2 mouse cellular contexts compared by ENCODE assay signal in the genomic region with DNA sequence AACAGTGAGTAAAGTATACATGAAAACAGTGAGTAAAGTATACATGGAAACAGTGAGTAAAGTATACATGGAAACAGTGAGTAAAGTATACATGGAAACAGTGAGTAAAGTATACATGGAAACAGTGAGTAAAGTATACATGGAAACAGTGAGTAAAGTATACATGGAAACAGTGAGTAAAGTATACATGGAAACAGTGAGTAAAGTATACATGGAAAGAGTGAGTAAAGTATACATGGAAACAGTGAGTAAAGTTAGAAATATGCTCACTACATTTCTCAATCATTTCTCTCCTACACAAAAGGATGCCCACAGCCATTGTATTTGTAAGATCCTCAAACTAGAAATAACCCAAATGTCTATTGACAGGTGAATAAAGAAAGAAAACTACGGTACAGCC. TPM values are rescaled to one million over a fixed set of nuclear protein-coding genes. Genes with fewer than 3 reads are reported as not detected.
DNase-seq lines count a peak whose midpoint lies in the region; TF ChIP-seq lines count a peak whose summit lies in the region.
"Not testable (repeated sequence)": the region's sequence is repeated elsewhere in the genome, so short reads cannot be mapped to it uniquely, and the experiment has no call there.

No protein-coding gene starts in this region.

- dilution Hi-C loops in CH12.LX (cut with MboI; ENCODE audit: extremely low pct_ligation_motif_present, extremely low pct_unique_long_range_greater_than_20kb, low sequenced_read_pairs), result not testable (repeated sequence)

- H3K4me3 ChIP-seq in CH12.LX (replicated peaks in 1 of 3; ENCODE audit: low read depth in 2 of 3, low read length in 2 of 3, poor library complexity in 1 of 3), result not testable (repeated sequence)

- H3K79me2 ChIP-seq in CH12.LX (replicated peaks; ENCODE audit: control insufficient read depth, extremely low read depth, insufficient read depth, poor library complexity, severe bottlenecking), result not testable (repeated sequence)

- not testable (repeated sequence) for TF ChIP-seq RAD21 in CH12.LX (IDR thresholded peaks at IDR 0.05; ENCODE audit: low read depth, low read length)

- DNase-seq in 416B (ENCODE audit: low read depth), result peak; percentile 38
- DNase-seq in CH12.LX (ENCODE audit: extremely low read depth), result peak; percentile 23

- in situ Hi-C loops in CH12.LX (cut with MboI; ENCODE audit: low pct_ligation_motif_present, low pct_unique_long_range_greater_than_20kb, low sequenced_read_pairs), result not testable (repeated sequence)

- TF ChIP-seq POLR2A in CH12.LX (IDR thresholded peaks at IDR 0.05; ENCODE audit: low read depth, low read length), result not testable (repeated sequence)

- not testable (repeated sequence) for TF ChIP-seq CTCF in CH12.LX (conservative IDR thresholded peaks at IDR 0.05 in 1 of 2, IDR thresholded peaks at IDR 0.05 in 1 of 2; ENCODE audit: low read depth in 2 of 2, low read length in 2 of 2)

- not testable (repeated sequence) for H3K4me2 ChIP-seq in CH12.LX (ENCODE audit: insufficient read depth, low read depth, poor library complexity, severe bottlenecking)

- H3K9me3 ChIP-seq in CH12.LX (replicated peaks; ENCODE audit: low read length), result not testable (repeated sequence)

- peak; percentile 94 for TF ChIP-seq EP300 in CH12.LX (IDR thresholded peaks at IDR 0.05; ENCODE audit: low read length)

- H3K9ac ChIP-seq in CH12.LX (ENCODE audit: insufficient read depth, low read depth), result not testable (repeated sequence)

- H3K27me3 ChIP-seq in CH12.LX (replicated peaks), result not testable (repeated sequence)

- peaks cover 0 to 16% of the 10 kb centered on the region in 2 experiments for H3K36me3 ChIP-seq in CH12.LX (replicated peaks in 1 of 2; ENCODE audit: control insufficient read depth in 1 of 2, insufficient read depth in 1 of 2, low read length in 1 of 2)

- H3K4me1 ChIP-seq in CH12.LX (ENCODE audit: control insufficient read depth in 1 of 2, insufficient read depth in 2 of 2), result peaks cover 0 to 36% of the 10 kb centered on the region in 2 experiments; a peak in 2 of 4 replicates

- H3K27ac ChIP-seq in CH12.LX (ENCODE audit: insufficient read depth, low read depth), result not testable (repeated sequence)

TF ChIP-seq in CH12.LX, 34 proteins besides CTCF, POLR2A, EP300 and RAD21:
- TF ChIP-seq E2F4 (IDR thresholded peaks at IDR 0.05; ENCODE audit: insufficient replicate concordance, low read depth, low read length) (0 out of 2 replicates have a peak, but pooled peaks have one; percentile 58), BHLHE40 (IDR thresholded peaks at IDR 0.05; ENCODE audit: low read depth, low read length) (peak; percentile 28; the same call in 1 of the 2 replicates), IRF4 (IDR thresholded peaks at IDR 0.05; ENCODE audit: low read depth, low read length) (peak; percentile 70), JUND (conservative IDR thresholded peaks at IDR 0.05; ENCODE audit: low read depth, low read length) (peak; percentile 99), MEF2A (IDR thresholded peaks at IDR 0.05; ENCODE audit: borderline replicate concordance, low read depth, low read length) (peak; percentile 57; the same call in 1 of the 2 replicates), ETS1 (conservative IDR thresholded peaks at IDR 0.05; ENCODE audit: low read depth, low read length) (peak; percentile 96), JUN (IDR thresholded peaks at IDR 0.05; ENCODE audit: insufficient read depth, low read depth, low read length) (peak; percentile 98)

RNA-seq across cellular contexts. Expression of gene Nlk, which starts 48.8 kb away (rescaled TPM):
- total RNA-seq in CH12.LX (2012; rRNA removed), result 14.8 and 17.1 TPM in 2 replicates
- 22.4 and 22.9 TPM in 2 replicates for total RNA-seq in CH12.LX (2014; rRNA removed)
- 15.6 and 20.4 TPM in 2 replicates for polyA plus RNA-seq in CH12.LX (2012; ENCODE audit: insufficient read length, low read depth)
